Mouse (Mus musculus) lung, postnatal 10 days (tissue): Measurements from ENCODE around the gene Ptch1.
A peak's percentile ranks its signal among the peaks of the same experiment; 100 is the strongest.

Experiments used
- DNase-seq: peaks from one replicate; pipeline ENCODE4 v3.0.0; 2021

The Ptch1 gene

GRCm38 (mm10) chr13:63562972-63563780 is 10.2 kb downstream of the Ptch1 start:
- DNase-seq = peak; percentile 84

GRCm38 (mm10) chr13:63562141-63562971 is 11.0 kb downstream of the Ptch1 start:
- DNase-seq = no peak

GRCm38 (mm10) chr13:63558297-63558890 is 15.0 kb downstream of the Ptch1 start:
- DNase-seq = peak; percentile 36

- peak; percentile 64 for DNase-seq
These were observed 17.0 kb downstream of the Ptch1 start for GRCm38 (mm10) chr13:63556431-63556830.

GRCm38 (mm10) chr13:63555885-63556284 is 17.5 kb downstream of the Ptch1 start:
- no peak for DNase-seq

GRCm38 (mm10) chr13:63554569-63554968 is 18.8 kb downstream of the Ptch1 start:
- DNase-seq = no peak

GRCm38 (mm10) chr13:63553436-63553835 is 20.0 kb downstream of the Ptch1 start:
- peak; percentile 49 for DNase-seq

- DNase-seq = peak; percentile 42
These were observed 21.0 kb downstream of the Ptch1 start for GRCm38 (mm10) chr13:63552291-63552932.

- no peak for DNase-seq
These were observed 21.7 kb downstream of the Ptch1 start for GRCm38 (mm10) chr13:63551552-63552290.

- DNase-seq = no peak
These were observed 23.0 kb downstream of the Ptch1 start for GRCm38 (mm10) chr13:63550367-63550766.

GRCm38 (mm10) chr13:63549210-63549609 is 24.2 kb downstream of the Ptch1 start:
- peak; percentile 30 for DNase-seq

- DNase-seq = no peak
These were observed 24.8 kb downstream of the Ptch1 start for GRCm38 (mm10) chr13:63548571-63548970.

GRCm38 (mm10) chr13:63545291-63545690 is 28.1 kb downstream of the Ptch1 start:
- DNase-seq = no peak

GRCm38 (mm10) chr13:63544967-63545253 is 28.5 kb downstream of the Ptch1 start:
- no peak for DNase-seq

- DNase-seq = no peak
These were observed 29.1 kb downstream of the Ptch1 start for GRCm38 (mm10) chr13:63544119-63544966.

GRCm38 (mm10) chr13:63543459-63543858 is 29.9 kb downstream of the Ptch1 start:
- DNase-seq = no peak

GRCm38 (mm10) chr13:63542796-63543384 is 30.5 kb downstream of the Ptch1 start:
- no peak for DNase-seq

GRCm38 (mm10) chr13:63541510-63541909 is 31.9 kb downstream of the Ptch1 start:
- DNase-seq = no peak

GRCm38 (mm10) chr13:63540584-63540983 is 32.8 kb downstream of the Ptch1 start:
- no peak for DNase-seq

GRCm38 (mm10) chr13:63534981-63535380 is 38.4 kb downstream of the Ptch1 start:
- DNase-seq = no peak

- DNase-seq = no peak
These were observed 42.5 kb downstream of the Ptch1 start for GRCm38 (mm10) chr13:63530857-63531256.
